Mouse (Mus musculus) retina, postnatal 1 day (tissue): ENCODE measurements at regions not wholly inside any gene's neighbourhood (a gene's known extent, or its start where the extent isn't known, plus 50 kb on each side); places are given as distances from the start of the nearest gene placed in this dataset.

ENCODE experiments used
- DNase-seq: peaks from one replicate; pipeline ENCODE4 v3.0.0-alpha.2; 2012

GRCm38 (mm10) chr10:98485751-98486681 is 428.2 kb upstream of the Atp2b1 start:
- DNase-seq: no peak

- DNase-seq: peak; percentile 76
Measured at GRCm38 (mm10) chr10:98494354-98494753, 419.9 kb upstream of the Atp2b1 start.

- no peak for DNase-seq
Measured at GRCm38 (mm10) chr10:98496254-98496653, 418.0 kb upstream of the Atp2b1 start.

GRCm38 (mm10) chr10:98500315-98500714 is 413.9 kb upstream of the Atp2b1 start:
- DNase-seq: no peak

GRCm38 (mm10) chr10:98501566-98501965 is 412.6 kb upstream of the Atp2b1 start:
- no peak for DNase-seq

GRCm38 (mm10) chr10:98504524-98504923 is 409.7 kb upstream of the Atp2b1 start:
- no peak for DNase-seq

GRCm38 (mm10) chr10:98508515-98509143 is 405.6 kb upstream of the Atp2b1 start:
- peak; percentile 37 for DNase-seq

GRCm38 (mm10) chr10:98514836-98515235 is 399.4 kb upstream of the Atp2b1 start:
- no peak for DNase-seq

- DNase-seq: no peak
Measured at GRCm38 (mm10) chr10:98517609-98518008, 396.6 kb upstream of the Atp2b1 start.

- no peak for DNase-seq
Measured at GRCm38 (mm10) chr10:98529565-98529964, 384.6 kb upstream of the Atp2b1 start.

- no peak for DNase-seq
Measured at GRCm38 (mm10) chr10:98531425-98531824, 382.8 kb upstream of the Atp2b1 start.

GRCm38 (mm10) chr10:98538706-98539105 is 375.5 kb upstream of the Atp2b1 start:
- DNase-seq: no peak

- no peak for DNase-seq
Measured at GRCm38 (mm10) chr10:98541062-98541461, 373.1 kb upstream of the Atp2b1 start.

GRCm38 (mm10) chr10:98542072-98542471 is 372.1 kb upstream of the Atp2b1 start:
- DNase-seq: no peak

GRCm38 (mm10) chr10:98543253-98543997 is 370.8 kb upstream of the Atp2b1 start:
- peak; percentile 21 for DNase-seq

- DNase-seq: peak; percentile 11
Measured at GRCm38 (mm10) chr10:98543998-98544349, 370.2 kb upstream of the Atp2b1 start.

- no peak for DNase-seq
Measured at GRCm38 (mm10) chr10:98554575-98554974, 359.6 kb upstream of the Atp2b1 start.

- no peak for DNase-seq
Measured at GRCm38 (mm10) chr10:98557470-98558060, 356.6 kb upstream of the Atp2b1 start.

GRCm38 (mm10) chr10:98558560-98558959 is 355.6 kb upstream of the Atp2b1 start:
- no peak for DNase-seq

GRCm38 (mm10) chr10:98562297-98562912 is 351.8 kb upstream of the Atp2b1 start:
- no peak for DNase-seq

- DNase-seq: no peak
Measured at GRCm38 (mm10) chr10:98572782-98573536, 341.2 kb upstream of the Atp2b1 start.

- DNase-seq: no peak
Measured at GRCm38 (mm10) chr10:98577040-98577439, 337.2 kb upstream of the Atp2b1 start.
